Mouse (Mus musculus) hindbrain, embryonic 11.5 days (tissue): Measurements from ENCODE around the gene Lrrc41. TPM values are rescaled to one million over a fixed set of nuclear protein-coding genes. Genes with fewer than 3 reads are reported as not detected.

ENCODE experiments used
- ATAC-seq: fragments of 200-750 bp; cut with Nextera tagmentation; 2 replicates; pipeline ENCODE4 v1.8.0; 2017; ENCODE audit warnings: mild to moderate bottlenecking, moderate TSS enrichment, moderate library complexity; ENCODE audit not compliant: low FRiP score
- DNase-seq: peaks from one replicate; pipeline ENCODE4 v3.0.0-alpha.2; 2015; ENCODE audit warnings: low spot score
- H3K27ac ChIP-seq: fragments of 300-500 bp; sonication (generic); 2 replicates; pipeline ENCODE4 v1.5.1; 2014; ENCODE audit warnings: mild to moderate bottlenecking, low read depth, low read length
- H3K27me3 ChIP-seq: fragments of 300-500 bp; sonication (generic); 2 replicates; pipeline ENCODE4 v1.6.1; 2014; ENCODE audit warnings: mild to moderate bottlenecking, low read length, moderate library complexity, mixed read lengths; ENCODE audit not compliant: control insufficient read depth, insufficient read depth
- H3K36me3 ChIP-seq: fragments of 300-500 bp; sonication (generic); 2 replicates; pipeline ENCODE4 v1.6.1; 2014; ENCODE audit warnings: mild to moderate bottlenecking, low read length, moderate library complexity, mixed read lengths; ENCODE audit not compliant: control insufficient read depth, insufficient read depth
- H3K4me1 ChIP-seq: fragments of 300-500 bp; sonication (generic); replicated peaks from 2 replicates; pipeline ENCODE4 v1.6.1; 2014; ENCODE audit warnings: low read length, mixed read lengths; ENCODE audit not compliant: control insufficient read depth, insufficient read depth
- H3K4me2 ChIP-seq: fragments of 300-500 bp; sonication (generic); replicated peaks from 2 replicates; pipeline ENCODE4 v1.6.1; 2014; ENCODE audit warnings: mild to moderate bottlenecking, low read depth, low read length
- H3K4me3 ChIP-seq: fragments of 300-500 bp; sonication (generic); 2 replicates; pipeline ENCODE4 v1.5.1; 2014; ENCODE audit warnings: low read depth, low read length
- H3K9ac ChIP-seq: fragments of 300-500 bp; sonication (generic); 2 replicates; pipeline ENCODE4 v1.6.1; 2014; ENCODE audit warnings: low read depth, low read length
- H3K9me3 ChIP-seq: fragments of 300-500 bp; sonication (generic); 2 replicates; pipeline ENCODE4 v1.6.1; 2016; ENCODE audit warnings: low read length; ENCODE audit not compliant: control insufficient read depth
- WGBS: fragments of 180-500 bp; shearing (Covaris S2); extraction: QIAGEN DNeasy Blood & Tissue Kit; methylation state at CpG from one replicate; pipeline ENCODE4 v1.1.7; 2014; 5-methylcytosine and 5-hydroxymethylcytosine counted together
- polyA plus RNA-seq: library from polyadenylated mRNA; unstranded; fragments of >200 nt; fragmentation: Nextera tagmentation; extraction: Ambion mirVana; gene quantifications from 2 replicates; pipeline ENCODE4 v1.2.1, GENCODE M21; 2014

Lrrc41 gene
- polyA plus RNA-seq, 1 experiment from 2014 or later, result 65.5 TPM

GRCm38 (mm10) chr4:116133126-116133525 is 58.1 kb downstream of the Lrrc41 start:
- H3K9ac ChIP-seq, result no peak overlapping the region

GRCm38 (mm10) chr4:116134990-116135389 is 59.9 kb downstream of the Lrrc41 start:
- Histone ChIP-seq H3K27me3 (no peaks in the 10 kb centered on the region), H3K9me3 (no peaks in the 10 kb centered on the region), H3K4me2 (no peak overlapping the region), H3K27ac (no peak overlapping the region), H3K9ac (no peak overlapping the region), H3K36me3 (no peaks in the 10 kb centered on the region), H3K4me1 (no peaks in the 10 kb centered on the region), H3K4me3 (no peak overlapping the region)
- DNase-seq, result peak; percentile 52
- 45% methylated on average over 2 of the region's 2 CpGs for WGBS
- ATAC-seq, result no peak

More at GRCm38 (mm10) chr4:116133126-116133525, 58.1 kb downstream of the Lrrc41 start:
- H3K27ac ChIP-seq, result no peak overlapping the region
- H3K4me2 ChIP-seq, result no peak overlapping the region
- no peak overlapping the region for H3K4me3 ChIP-seq
- no peaks in the 10 kb centered on the region for H3K9me3 ChIP-seq
- no peaks in the 10 kb centered on the region for H3K4me1 ChIP-seq
- DNase-seq, result no peak
- WGBS, result 83% methylated on average over 4 of the region's 4 CpGs
- no peak for ATAC-seq
- no peaks in the 10 kb centered on the region for H3K36me3 ChIP-seq
- no peaks in the 10 kb centered on the region for H3K27me3 ChIP-seq

DNA sequence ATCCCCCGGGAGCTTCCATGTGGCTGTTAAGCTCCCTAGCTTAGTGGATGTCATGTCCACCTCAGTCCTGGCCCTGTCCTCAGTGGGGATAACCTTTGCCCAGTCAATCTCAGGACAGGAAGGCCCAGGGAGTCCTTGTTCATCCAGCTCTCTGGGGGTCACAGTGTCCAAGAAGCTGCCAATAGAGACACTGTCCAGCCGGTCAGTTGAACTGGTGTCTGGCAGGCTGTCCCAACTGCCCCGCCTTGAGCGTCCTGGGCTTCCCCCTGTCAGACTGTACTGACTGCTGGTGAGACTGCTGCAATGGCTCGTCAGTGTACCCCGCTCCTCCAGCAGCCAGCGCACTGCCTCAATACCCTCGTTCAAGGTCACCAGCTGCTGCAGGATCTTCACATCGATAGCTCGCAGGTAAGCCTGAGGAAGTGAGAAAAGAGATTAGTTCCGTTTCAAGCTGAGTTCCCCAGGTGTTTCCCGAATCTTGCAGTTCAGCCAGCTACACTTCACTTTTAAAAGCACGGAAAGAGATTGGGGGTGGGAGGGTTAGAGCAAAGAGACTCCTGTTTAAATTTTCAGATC is 62.4 kb downstream of the Lrrc41 start:
- WGBS, result 49% methylated on average over 13 of the region's 13 CpGs
- DNase-seq (no peak), ATAC-seq (no peak)
- H3K4me3 ChIP-seq, result no peak overlapping the region
- H3K9ac ChIP-seq, result no peak overlapping the region
- no peak overlapping the region for H3K4me2 ChIP-seq
- no peaks in the 10 kb centered on the region for H3K36me3 ChIP-seq
- no peak overlapping the region for H3K27ac ChIP-seq
- H3K9me3 ChIP-seq, result no peaks in the 10 kb centered on the region
- no peaks in the 10 kb centered on the region for H3K27me3 ChIP-seq
- no peaks in the 10 kb centered on the region for H3K4me1 ChIP-seq

DNA sequence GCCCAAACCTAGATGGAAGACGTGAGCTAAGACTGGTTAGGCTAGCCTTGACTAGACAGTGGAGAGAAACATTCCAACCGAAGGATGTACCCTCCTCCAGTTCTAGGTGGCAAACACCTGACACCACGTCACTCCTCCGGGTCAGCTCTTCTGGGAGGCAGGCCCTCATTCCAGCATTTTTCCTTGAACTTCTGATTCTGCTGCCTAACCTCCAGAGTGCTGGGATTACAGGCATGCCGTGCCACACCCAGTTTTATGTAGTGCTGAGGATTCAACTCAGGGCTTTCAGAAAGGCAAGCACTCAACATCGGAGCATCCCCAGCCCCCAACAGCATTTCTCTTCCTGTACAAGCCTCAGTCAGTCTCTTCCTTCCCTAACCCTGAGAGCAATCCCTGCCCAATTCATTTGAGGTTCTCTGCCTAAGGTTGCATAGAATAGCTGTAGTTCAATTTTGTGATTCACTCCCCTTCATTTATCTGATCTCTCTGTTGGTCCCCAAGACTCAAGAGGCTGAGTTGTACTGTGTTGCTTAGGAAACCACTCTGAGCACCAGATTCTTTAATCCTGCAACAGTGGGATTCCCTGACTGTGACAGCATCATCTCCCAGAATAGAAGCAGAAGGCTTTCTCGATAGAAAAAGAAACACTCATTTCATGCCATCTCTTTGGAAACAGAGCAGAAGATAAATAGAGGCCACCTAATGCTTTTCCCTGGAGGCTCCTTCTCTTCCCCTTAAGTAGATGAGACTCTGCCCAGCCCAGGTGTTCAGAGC is 65.9 kb downstream of the Lrrc41 start:
- 85% methylated on average over 7 of the region's 7 CpGs for WGBS
- Histone ChIP-seq H3K9ac (no peak overlapping the region), H3K4me1 (no peaks in the 10 kb centered on the region), H3K27ac (no peak overlapping the region), H3K36me3 (no peaks in the 10 kb centered on the region), H3K27me3 (peaks cover 2% of the 10 kb centered on the region; the same call in 1 of the 2 replicates), H3K4me3 (no peak overlapping the region), H3K4me2 (no peak overlapping the region), H3K9me3 (no peaks in the 10 kb centered on the region)
- ATAC-seq (no peak), DNase-seq (no peak)

- H3K4me1 ChIP-seq, result no peaks in the 10 kb centered on the region
- H3K9ac ChIP-seq, result no peak overlapping the region
- no peaks in the 10 kb centered on the region for H3K36me3 ChIP-seq
- no peaks in the 10 kb centered on the region for H3K9me3 ChIP-seq
- no peak overlapping the region for H3K4me2 ChIP-seq
- no peak overlapping the region for H3K27ac ChIP-seq
- H3K27me3 ChIP-seq, result peaks cover 2% of the 10 kb centered on the region; the same call in 1 of the 2 replicates
- DNase-seq (no peak), ATAC-seq (no peak)
- WGBS, result 52% methylated on average over 1 of the region's 1 CpGs
- no peak overlapping the region for H3K4me3 ChIP-seq
These were observed 66.7 kb downstream of the Lrrc41 start for GRCm38 (mm10) chr4:116141736-116142135.

DNA sequence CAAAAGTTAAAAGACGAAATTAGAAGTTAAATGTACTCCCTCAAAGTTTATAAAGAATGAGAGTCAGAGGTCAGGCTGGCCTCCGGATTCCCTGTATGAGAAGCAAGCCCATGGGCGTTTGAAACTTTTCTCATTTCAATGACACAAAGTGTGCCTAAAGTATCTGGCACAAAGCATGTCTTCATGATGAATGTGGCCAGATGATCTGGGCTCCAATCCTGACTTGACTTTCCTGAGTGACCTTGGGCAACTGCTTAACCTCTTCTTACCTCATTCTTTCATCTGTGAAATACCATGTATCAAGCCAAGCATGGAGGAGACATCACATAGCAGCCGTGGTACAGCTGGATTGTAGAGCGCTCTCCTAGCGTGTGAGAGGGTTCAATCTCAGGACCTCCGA is 67.2 kb downstream of the Lrrc41 start:
- ATAC-seq (no peak), DNase-seq (no peak)
- Histone ChIP-seq H3K36me3 (no peaks in the 10 kb centered on the region), H3K4me1 (no peaks in the 10 kb centered on the region), H3K4me3 (no peak overlapping the region), H3K27me3 (peaks cover 2% of the 10 kb centered on the region; the same call in 1 of the 2 replicates), H3K4me2 (no peak overlapping the region), H3K9ac (no peak overlapping the region), H3K9me3 (no peaks in the 10 kb centered on the region), H3K27ac (no peak overlapping the region)
- 70% methylated on average over 7 of the region's 7 CpGs for WGBS

GRCm38 (mm10) chr4:116143317-116143811 is 68.3 kb downstream of the Lrrc41 start:
- H3K4me2 ChIP-seq, result peak overlapping the region; percentile 99; the same call in 1 of the 2 replicates
- no peak overlapping the region for H3K27ac ChIP-seq
- no peaks in the 10 kb centered on the region for H3K4me1 ChIP-seq
- H3K9ac ChIP-seq, result no peak overlapping the region
- H3K36me3 ChIP-seq, result no peaks in the 10 kb centered on the region
- H3K27me3 ChIP-seq, result peaks cover 2% of the 10 kb centered on the region; the same call in 1 of the 2 replicates
- DNase-seq (peak; percentile 18), ATAC-seq (no peak)
- H3K4me3 ChIP-seq, result no peak overlapping the region; the same call in 1 of the 2 replicates
- no peaks in the 10 kb centered on the region for H3K9me3 ChIP-seq
- WGBS, result 7% methylated on average over 7 of the region's 7 CpGs

DNA sequence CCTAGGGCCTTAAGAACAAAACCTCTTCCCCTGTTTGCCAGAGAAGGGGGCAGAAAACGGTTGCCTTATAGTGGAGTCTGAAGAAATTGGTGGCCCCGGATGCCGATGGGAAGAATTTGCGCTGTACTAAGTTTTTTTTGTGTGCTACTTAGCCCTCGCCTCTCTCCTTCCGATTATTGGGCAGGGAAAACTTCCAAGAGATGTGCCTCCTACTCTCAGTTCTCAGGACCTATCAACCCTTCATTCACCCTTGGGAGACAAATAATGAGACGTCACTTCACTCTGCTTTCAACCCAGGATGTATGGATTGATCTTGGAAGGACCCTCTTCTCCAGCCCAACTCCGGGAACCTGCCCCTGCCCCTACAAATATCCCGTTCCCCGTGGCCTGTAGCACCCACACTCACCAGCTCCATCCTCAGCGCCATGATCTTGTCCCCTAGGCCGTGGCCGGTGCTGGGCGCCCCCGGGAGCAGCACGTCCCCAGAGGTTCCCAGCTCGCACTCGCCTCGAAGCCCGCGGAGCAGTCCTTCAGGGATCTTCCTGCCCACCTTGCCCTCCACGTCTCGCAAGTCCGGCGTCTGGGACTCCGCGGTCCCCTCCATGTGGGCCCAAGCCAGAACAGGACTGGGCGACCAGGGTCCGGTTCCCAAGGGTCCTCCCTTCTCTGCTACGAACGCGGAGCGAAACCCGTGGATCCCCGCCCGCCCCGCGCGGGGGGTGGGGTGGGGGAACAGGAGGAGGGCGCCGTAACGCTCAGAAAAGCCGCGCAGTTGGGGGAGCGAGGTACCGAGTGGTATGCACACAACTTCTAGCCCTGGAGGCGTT is 69.0 kb downstream of the Lrrc41 start:
- peak; percentile 70 for ATAC-seq
- peak overlapping the region; percentile 65 for H3K9ac ChIP-seq
- H3K27ac ChIP-seq, result no peak overlapping the region
- no peaks in the 10 kb centered on the region for H3K36me3 ChIP-seq
- H3K4me3 ChIP-seq, result peak overlapping the region; percentile 64
- no peaks in the 10 kb centered on the region for H3K9me3 ChIP-seq
- under 1% methylated on average over 46 of the region's 47 CpGs for WGBS
- H3K27me3 ChIP-seq, result peaks cover 2% of the 10 kb centered on the region; the same call in 1 of the 2 replicates
- H3K4me2 ChIP-seq, result peak overlapping the region; percentile 99
- no peaks in the 10 kb centered on the region for H3K4me1 ChIP-seq
- peak; percentile 75 for DNase-seq
